Mouse (Mus musculus) adrenal gland (tissue): Measurements from ENCODE around the gene Tmem185b.

Experiments
- intact Hi-C: fragments of 180-260 bp; cut with DNase I; formaldehyde crosslinking; loops from one replicate; pipeline ENCODE4 v1.15.1; 2025

Gene Tmem185b

DNA sequence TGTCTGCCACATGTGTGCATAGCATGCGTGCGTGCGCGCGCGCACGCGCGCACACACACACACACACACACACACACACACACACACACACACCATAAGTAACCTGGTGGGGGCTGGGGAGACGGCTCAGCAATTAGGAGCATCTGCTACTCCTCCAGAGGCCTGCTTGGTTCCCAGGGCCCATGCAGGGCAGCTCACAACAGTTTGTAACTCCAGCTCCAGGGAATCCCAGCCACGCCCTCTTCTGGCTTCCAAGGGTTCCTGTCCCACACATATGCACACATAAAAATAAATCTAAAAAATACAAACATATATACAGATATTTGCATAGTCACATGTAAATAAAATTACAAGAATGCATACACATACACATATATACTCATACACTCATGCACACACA is 23.2 kb upstream of the Tmem185b start:
- intact Hi-C loops, result no loop called here

DNA sequence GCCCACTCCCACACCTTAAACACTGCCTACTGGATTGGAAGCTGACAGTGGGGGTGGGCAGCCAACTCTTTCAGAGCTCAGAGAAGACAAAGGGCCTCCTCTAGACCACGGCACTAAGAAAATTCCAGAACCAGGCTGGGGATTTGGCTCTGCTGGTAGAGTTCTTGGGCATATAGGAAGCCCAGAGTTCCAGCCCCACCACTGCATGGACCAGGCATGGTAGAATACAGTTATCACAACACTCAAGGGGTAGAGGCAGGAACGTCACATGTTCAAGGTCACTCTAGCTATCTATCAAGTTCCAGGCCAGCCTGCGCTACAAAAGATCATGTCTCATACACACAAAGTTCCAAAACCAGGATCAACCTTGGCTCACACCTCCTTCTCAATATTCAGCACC is 22.8 kb upstream of the Tmem185b start:
- intact Hi-C loops, result no loop called here

DNA sequence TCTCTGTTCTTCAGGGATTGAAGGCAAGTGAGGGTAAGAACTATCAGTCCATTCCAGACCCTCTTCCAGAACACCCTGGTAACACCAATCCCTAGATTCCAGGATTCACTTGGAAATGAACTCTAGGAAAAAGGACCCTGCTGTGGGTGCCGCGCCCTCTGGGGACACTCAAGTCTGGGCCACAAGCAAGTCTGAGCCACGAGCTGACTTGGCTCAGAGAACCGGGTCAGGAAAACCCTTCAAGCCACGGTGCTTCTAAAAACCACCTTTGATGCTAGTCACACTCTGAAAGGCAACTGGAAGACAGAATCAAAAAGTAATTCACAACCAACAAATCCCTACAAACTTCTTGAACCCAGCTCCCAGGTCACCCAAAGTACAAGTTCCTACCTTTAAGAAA is 22.2 kb upstream of the Tmem185b start:
- intact Hi-C loops, result no loop called here

DNA sequence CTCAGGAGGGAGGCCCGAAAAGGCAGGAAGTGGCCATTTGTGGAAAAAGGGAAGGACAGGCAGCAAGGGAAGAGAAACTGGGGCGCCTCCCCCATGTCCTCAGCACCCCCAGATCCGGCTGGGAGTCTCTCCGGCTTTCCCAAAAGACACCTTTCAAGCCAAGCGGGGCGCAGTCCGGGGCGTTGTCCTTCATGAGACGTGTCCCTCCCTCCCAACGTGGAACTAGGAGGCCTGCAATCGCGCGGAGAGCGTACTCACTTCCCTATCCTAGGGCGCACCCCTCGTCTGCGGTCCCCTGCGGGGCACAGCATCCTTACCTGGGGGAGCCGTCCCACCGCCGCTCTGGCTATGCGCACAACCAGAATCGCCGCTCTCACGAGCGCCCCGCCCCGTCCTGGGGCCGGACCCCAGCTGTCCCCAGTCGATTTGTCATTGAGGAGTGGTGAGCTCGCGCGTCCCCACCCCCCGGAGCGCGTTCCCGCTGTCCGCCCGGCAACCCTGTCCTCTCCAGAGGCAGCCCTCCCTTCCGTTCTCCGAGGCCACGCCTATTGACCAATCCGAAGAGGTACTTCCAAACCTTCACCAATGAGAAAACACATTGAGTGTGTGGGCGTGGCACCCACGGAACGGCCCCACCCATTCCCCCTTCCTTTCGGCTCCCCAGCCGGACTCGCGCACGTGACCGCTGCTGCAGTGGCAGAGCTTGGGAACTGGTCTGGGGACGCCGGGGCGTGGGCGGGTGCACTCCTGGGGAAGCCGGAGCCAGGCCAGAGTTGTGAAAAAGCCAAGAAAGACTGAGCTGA is 21.5 kb upstream of the Tmem185b start, which contains the start of gene Ralb:
Gene Ralb (minus strand): TSS at position 535 of the 803 bp plus-strand sequence.
- intact Hi-C loops, result no loop called here

DNA sequence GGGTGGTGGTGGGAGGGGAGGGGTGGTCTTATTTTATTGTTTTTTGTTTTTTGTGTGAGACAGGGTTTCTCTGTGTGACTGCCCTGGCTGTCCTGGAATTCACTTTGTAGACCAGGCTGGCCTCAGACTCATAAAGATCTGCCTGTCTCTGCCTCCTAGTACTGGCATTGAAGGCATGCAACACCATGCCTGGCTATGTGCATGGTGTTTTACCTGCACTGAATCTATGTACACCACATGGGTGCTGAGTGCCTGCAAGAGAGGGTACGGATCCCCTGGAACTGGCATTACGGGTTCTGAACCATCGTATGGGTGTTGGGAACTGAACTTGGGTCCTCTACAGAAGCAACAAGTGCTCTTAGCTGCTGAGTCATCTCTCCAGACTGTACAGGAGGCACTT is 20.0 kb upstream of the Tmem185b start:
- intact Hi-C loops, result no loop called here

DNA sequence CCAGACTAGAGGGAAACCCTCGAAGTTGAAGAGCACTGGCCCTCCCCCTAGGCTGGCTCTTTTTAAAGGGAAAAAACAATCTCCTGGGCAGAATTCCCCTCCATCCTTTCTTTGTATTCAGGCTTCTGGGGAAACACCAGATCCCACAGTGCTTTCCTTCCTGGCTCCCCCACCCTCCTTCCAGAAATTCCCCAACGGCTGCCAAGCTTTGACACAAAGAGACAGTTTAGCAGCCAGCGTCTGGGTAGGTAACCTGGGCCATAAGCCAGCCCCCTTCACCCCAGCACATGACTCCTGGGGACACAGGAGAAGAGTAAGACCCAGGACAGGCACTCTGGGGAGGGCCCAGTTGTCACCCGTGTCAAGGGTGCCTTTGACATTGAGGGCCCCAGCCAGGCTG is 17.4 kb upstream of the Tmem185b start:
- intact Hi-C loops, result no loop called here

DNA sequence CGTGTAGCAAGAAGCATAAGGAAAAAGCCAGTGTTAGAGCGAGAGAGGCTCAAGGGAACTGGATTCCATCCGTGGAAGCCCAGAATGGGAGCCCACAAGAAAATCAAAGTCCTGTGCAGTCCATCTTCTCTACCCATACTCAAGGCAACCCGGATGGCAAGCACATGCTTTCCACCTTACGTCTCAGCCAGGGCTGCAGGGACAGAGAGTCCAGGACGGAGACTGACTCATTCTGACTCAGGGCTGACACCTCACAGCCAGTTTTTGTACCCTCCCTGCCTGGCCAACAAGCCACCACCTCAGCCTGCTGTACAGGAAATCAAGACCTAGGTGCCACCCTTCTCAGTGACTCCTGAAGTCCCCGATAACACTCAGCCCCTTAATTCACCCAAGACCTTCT is 16.5 kb upstream of the Tmem185b start:
- intact Hi-C loops, result no loop called here

DNA sequence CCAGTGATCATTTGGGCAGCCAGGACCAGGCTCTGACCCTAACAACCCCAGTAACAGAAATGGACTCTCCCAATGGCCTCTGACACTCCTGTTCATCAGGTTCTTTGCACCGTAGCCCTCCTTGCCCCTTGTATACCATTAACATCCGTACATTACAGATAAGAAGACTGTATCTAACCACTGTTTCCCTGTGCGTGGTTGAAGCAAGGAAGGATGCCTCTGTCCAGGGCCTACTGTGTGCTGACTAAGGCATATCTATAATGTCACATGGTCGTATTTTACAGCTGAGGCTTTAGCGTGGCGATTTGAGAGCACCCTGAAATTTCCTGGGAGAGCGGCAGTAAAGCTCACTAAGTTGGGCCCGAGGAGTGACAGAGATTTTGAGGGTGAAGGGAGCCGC is 15.6 kb upstream of the Tmem185b start:
- intact Hi-C loops, result no loop called here

DNA sequence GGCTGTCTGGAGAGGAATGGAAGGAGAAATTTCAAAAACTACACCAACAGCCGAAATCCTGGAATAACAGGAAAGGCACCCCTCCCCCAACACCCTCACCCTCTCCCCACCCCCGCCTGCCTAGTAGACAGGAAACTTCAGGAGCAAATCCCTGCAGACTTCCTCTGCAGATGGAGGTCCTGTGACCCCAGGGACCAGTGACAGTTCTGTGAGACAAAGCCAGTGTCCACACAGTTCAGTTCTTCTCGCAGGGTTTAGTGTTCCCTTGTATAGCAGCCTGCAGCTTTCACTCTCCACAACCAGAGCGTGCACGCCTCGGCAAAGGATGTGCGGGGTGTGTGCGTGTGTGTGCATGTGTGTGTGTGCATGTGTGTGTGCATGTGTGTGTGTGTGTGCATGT is 15.1 kb upstream of the Tmem185b start:
- intact Hi-C loops, result no loop called here

DNA sequence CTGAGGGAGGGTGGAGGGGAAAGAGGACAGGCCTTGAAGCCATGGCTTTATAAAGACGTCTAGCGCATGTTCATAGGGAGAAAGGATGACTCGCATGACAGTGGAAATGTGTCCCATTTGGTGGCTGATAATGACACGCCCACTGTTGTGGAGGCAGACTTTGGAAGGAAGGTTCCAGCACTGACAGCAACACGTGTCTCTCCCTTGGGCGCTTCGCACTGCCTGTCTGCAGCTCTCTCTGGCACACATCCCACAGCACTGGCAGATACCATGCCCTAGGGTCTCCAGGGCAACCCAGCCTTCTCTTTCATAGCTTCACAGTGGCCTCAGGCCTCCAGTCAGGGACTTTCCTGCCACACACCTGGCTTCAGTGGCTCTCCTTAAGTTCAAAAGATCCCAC is 7.9 kb upstream of the Tmem185b start:
- intact Hi-C loops, result no loop called here

DNA sequence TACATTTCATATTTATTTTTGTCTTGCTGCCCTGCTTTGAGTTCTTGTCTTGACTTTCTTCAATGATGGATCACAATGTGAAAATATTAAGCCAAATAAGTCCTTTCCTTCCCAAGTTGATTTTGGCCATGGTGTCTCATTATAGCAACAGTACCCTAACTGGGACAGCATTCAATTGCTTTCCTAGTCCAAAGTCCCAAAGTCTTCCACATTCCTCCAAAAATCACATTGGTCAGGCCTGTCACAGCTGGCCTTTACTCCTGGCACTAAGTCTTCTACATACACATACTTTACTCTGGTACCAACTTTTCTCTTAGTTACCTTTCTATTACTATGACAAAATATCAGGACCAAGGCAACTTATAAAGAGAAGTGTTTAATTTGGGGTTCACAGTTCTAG is 7.2 kb upstream of the Tmem185b start:
- intact Hi-C loops, result no loop called here

DNA sequence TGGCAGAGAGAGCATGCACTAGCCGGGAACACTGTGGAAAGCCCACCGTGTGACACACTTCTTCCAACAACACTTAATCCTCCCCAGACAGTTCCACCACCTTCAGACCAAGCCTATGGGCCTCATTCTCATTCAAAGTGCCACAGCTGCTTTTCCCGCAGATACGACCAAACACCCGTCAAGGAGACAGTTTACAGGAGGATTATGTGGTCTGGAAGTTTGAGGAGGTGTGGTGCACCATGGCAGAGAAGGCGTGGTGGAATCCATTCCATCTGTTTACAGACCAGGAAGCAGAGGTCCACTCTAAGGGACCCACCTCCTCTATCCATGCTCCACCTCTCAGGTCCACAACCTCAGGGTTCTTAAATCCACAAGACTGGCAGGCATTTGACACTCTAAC is 6.7 kb upstream of the Tmem185b start:
- intact Hi-C loops, result no loop called here

DNA sequence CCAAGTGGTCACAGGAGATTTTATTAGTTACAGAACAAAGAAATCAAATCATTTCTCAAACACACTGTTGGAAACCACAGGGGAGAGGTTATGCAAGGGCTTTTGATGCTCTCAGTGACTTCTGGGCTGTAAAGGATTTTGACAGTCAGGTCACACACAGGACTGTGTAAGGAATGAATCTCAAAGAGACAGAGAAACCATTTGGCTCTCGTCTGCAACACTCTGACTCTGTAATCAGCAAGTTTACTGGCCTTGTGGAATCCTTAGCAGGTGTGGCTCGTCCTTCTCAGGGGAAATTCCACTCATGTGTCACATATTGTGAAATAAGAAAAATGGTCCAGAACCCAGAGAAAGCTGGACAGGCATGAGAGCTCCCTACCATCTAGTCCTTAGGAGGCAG is 4.9 kb upstream of the Tmem185b start:
- intact Hi-C loops, result no loop called here

DNA sequence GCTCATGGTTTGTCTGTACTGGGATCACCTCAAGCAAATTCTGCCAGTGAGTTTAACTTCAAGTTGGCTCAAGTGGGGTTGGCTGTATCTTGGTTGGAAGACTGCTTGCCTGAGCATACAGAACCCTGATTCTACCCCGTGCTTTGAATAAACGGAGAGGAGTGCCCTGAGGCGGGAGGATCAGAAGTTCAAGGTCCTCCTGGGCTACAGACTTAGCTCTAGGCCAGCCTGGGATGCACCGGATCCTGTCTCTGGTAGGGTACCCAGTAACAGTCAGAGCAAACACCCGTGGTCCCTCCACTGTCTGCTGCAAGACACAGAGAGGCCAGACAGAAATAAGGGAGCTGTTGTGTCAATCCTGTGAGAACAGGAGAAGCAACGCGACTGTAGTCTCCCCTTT is 4.3 kb upstream of the Tmem185b start:
- intact Hi-C loops, result no loop called here

DNA sequence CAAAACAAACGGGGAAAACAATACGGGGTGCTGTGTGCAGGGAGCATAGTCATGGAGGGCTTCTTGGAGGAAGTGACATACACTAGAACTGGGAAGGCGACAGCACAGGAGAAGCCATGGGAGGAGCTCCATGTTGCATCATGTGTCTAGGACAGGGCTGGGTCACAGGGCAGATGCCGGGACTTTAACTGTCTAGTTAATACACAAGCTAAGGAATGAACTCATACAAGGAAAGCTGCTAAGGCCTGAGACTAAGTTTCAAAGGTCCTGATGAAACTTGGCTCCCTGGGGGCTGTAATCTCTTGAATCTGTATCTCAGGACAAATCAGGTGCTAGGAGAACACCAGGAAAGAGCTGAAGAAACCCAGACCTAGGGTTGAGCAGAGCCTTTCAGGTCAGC is 3.2 kb upstream of the Tmem185b start:
- intact Hi-C loops, result no loop called here

DNA sequence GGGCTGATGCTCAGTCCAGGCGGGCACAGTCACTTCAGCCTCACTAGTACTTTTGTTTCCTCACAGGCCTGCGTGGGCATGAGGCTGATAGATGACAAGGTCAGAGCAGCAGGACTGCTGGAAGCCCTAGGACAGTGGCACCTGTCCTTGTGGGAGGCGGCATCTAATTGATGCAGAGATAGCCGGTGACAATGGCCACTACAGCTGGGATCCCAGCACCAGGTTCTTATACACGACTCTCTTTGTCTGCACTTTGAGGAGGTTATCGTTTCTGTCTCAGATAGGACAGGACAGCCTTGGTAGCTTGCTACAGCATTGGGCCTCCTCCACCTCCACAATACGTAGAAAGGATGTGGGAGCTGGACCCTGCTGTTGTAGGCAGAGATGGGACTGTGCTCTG is 2.6 kb upstream of the Tmem185b start:
- intact Hi-C loops, result no loop called here

DNA sequence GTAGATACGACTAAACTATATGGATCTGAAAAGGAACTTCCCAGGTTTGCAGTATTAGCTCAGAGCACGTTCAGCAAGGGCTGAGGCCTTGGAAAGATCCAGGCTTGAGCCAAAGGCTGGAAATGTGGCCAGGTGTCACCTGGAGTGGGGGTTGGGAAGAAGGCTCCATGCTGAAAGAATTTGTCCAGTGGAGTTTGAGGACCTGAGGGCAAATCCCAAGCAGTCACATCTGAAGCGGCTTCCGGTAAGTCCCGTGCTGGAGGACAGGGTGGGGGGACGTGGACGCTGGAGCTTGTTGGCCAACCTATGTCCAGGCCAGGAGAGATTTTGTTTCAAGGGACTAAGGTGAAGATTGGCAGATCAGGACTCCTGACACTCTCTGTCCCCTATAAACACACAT is 2.1 kb upstream of the Tmem185b start:
- intact Hi-C loops, result no loop called here

DNA sequence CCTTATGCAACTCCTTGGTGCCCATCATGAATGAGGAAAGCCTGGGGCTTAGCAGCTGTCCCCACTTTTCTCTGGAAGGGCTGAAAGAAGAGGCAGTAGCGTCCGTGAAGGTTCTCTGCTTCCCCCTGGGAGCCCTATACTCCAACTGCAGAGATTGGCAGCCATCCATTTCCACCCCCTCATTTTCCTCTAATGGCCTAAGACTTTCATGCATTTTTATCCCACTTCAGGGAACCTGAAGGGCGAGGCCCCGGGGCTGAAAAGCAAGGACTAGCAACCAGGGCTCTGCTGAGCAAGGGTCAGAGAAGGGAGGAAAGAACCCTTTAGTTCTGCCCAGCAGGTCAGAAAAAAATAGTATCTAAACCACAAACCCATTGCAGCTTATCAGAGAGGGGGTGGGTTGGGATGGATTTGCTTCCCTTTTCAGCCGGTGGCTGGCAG is 936 bp upstream of the Tmem185b start:
- intact Hi-C loops, result loop anchor here (5.0 kb wide), 1 partner anchor 43 kb away; no protein-coding TSS in a partner anchor

DNA sequence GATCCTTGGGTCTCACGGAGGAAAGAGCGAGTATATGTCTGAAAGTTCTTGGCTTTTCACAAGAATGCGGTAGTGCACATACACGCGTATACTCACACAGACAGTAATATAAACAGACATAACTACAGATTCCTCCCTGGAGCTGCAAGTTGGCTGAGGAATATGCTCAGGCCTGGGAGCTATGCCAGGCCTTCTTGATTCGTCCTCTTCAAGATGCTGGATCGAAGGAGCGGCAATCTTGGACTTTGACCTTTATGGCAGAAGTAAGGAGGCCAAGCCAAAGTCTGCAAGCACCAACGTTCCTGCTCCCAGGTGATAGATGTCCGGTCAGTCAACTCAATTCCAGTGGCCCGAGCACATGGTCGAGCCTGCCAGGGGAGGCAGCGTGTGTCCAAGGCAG is 5.0 kb downstream of the Tmem185b start:
- intact Hi-C loops, result no loop called here

DNA sequence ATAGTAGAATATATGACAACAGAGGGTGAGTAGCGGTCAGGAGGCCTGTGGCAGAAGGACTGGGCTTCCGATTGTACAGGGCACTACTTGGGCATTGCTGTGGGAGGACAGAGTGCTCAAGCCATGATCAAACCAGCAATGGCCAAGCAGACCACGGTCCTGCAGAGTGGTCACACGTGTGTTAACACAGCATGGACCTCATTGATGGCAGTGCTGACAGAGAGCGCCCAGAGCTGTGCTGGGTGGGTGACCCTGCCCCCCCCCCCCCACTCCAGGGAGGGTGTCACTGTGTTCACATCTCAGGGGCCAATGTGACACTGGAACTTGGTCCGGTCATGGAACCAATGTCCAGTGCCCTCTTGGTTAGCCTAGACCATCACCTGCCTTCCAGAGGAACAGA is 6.2 kb downstream of the Tmem185b start:
- intact Hi-C loops, result no loop called here

DNA sequence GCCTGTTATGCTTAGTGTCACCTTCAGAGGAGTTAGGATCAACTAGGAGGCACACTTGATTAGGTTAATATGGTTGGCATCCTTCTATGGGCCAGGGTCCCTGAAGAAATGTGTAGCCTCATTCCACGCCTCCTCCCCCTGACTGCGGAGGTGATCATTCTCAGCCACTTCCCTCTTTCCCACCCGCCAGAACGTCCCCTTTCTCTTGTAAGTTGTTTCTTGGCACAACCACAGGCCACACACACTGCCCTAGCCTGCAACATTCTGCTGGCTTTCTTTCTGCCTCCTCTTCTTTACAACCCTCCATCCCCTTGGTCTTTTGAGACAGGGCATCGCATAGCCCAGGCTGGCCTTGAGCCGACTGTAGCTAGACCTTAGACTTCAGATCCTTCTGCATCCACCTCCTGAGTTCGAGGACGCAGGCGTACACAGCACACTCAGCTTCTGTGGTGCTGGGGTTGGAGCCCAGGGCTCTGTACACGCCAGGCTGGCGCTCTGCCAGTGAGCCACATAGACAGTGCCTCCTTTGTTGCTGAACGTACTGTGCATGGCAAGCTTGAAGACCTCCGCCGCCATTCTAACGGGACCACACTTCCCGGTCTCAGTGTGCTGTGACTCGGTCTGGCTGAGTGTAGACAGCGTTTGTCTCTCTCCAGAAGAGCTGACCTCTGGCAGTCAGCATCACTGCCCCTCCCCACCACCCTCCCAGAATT is 7.3 kb downstream of the Tmem185b start:
- intact Hi-C loops, result no loop called here

DNA sequence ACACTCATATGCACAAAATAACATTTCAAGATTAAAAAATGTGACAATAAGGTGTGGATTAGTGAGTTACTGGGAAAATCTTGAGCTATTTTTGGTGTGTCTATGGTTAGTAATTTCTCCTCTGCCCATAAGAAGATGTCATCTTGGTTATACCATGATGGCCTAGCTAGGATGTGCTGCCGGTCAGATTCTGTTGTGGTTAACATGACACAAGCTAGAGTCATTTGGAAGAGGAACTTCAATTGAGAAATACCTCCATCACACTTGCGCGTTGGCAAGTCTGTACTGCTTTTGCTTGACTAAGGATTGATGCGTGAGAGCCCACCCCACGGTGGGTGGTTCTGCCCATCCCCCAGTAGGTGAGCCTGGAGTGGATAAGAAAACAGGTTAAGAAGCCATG is 8.4 kb downstream of the Tmem185b start:
- intact Hi-C loops, result no loop called here

DNA sequence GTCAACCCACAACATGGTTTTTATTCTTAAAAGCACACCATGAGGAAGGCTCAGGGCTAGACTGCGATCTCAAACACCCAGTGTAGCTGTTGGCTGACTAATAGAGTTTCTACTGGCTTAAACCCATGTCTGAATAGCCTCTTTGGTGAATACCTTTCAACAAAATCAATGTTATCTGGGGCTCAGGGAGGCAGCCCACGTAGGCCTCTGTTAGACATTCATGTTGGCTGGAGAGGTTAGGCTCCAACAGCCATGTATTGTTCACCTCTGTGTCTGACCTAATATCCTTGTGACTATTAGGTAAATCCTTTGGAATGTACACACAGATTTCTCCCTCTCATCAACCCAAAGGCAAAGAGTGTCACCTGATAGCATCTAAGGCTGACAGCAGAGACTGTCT is 10.2 kb downstream of the Tmem185b start:
- intact Hi-C loops, result no loop called here
